Mouse (Mus musculus): ENCODE data around the gene P2rx2.

The P2rx2 gene

DNA sequence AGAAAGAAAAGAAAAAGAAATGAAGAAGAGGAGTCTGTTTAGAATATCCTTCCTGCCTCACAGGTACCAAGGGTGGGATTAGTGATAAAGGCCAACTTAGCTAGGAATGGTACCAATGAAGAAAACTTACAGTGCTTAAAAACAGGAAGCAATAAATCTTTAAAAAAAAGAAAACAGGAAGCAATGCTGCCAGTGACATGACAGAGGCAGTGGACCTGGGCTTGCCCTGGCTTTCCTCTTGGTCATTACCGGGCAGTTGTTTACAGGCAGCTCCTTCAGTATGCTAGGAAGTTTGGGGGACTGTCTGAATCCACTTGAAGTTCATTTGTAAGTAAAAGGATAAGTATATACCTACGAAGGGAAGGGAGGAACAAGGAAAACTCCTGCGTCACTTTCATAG lies 12.5 kb downstream of the P2rx2 start:
- no peak for DNase-seq (ENCODE audit: low read depth)

DNA sequence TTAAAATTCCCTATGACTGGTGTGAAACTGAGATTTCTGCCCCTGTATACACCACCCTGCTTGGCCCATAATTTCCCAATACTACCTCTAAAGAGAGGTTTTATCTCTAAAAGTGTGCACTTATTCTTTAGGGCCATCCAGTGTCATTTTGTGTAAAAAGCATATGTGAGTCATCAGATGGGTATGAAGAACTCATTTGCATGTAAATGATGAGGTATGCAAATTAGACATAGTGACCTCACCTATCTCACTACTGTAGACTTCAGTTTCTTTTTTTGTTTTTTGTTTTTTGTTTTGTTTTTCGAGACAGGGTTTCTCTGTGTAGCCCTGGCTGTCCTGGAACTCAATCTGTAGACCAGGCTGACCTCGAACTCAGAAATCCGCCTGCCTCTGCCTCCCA lies 29.9 kb downstream of the P2rx2 start:
- DNase-seq (ENCODE audit: low read depth) = no peak

DNA sequence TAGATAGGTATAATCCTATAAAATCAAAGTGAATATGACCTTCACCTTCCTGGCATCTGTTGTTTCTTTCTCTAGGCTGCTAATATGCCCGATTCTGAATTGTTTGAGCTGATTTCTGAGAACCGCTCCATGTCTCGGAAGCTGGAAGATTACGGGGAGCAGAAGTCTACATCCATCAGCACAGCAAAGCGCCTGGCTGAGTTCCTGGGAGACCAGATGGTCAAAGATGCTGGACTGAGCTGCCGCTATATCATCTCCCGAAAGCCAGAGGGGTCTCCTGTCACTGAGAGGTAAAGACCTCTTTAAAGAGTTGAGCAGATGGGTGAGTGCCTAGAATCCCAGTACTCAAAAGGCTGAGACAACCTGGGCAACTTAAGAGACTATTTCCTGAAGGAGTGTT lies 34.2 kb downstream of the P2rx2 start:
- DNase-seq (ENCODE audit: low read depth) = no peak

DNA sequence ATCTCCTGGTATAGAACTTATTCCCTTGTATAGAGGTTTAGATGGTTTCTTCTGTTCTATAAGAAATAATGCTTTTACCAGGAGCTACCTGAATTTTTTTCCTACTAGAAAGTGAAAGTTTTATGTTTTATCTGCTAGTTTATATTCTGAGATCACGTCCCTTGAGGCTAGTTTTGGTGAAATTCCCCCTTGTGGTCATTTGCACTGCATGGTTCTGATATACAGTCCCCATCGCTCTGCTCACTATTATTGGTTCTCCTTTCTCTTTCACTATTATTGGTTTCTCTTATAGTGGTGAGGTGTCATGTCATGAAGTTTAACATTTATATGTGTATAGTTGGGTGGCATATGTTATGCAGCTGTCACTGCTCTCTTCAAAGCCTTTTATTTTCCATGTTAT lies 42.4 kb downstream of the P2rx2 start:
- no peak for DNase-seq (ENCODE audit: low read depth)

DNA sequence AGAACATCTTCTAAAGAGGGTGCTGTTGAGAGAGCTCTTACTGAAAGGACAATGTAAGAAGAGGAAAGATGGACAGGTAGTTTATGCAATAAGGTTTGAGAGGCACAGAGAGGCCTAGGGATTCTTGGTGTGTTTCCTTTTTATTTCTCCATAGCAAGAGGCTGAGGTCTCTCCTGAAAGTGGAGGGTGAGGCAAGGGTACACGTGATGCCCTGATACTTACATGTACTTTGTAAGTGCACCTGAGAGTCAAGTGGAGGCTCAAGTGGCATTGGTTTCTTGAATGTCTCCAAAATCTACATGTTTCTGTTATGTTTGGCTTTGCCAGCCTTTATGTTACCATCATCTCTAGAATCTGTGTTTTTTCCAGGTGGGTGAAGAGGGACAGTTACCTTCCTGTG lies 46.4 kb downstream of the P2rx2 start:
- no peak for DNase-seq (ENCODE audit: low read depth)

DNA sequence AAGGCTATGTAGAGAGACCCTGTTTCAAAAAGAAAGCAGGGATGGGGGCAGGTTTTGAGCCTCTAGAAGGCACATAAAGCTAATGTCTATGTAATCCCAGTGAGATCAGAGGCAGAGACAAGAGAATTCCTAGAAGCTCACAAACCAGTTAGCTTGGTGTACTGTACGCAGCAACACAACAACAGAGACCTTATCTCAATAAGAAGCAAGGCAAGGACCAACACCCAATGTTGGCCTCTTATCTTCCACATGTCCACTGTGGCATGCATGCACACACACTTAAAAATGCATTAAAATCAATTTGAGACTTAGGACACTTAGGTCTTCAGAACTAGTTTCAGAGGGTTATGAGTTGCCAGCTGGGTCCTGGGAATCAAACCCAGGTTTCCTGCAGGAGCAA lies 51.4 kb downstream of the P2rx2 start:
- DNase-seq (ENCODE audit: low read depth) = no peak
